Mouse (Mus musculus) kidney, embryonic 16.5 days (tissue): ENCODE data around the gene Clcn7. TPM values are rescaled to one million over a fixed set of nuclear protein-coding genes. Genes with fewer than 3 reads are reported as not detected.
"Not testable (repeated sequence)": the region's sequence is repeated elsewhere in the genome, so short reads cannot be mapped to it uniquely, and the experiment has no call there.

Experiments
- ATAC-seq: fragments of 200-750 bp; cut with Nextera tagmentation; 2 replicates; pipeline ENCODE4 v1.8.0; 2017; ENCODE audit warnings: moderate TSS enrichment; ENCODE audit not compliant: low FRiP score, low TSS enrichment
- H3K27ac ChIP-seq: fragments of 300-500 bp; sonication (generic); 2 replicates; pipeline ENCODE4 v1.5.1; 2014; ENCODE audit warnings: low read length
- H3K27me3 ChIP-seq: fragments of 300-500 bp; sonication (generic); 2 replicates; pipeline ENCODE4 v1.6.1; 2014; ENCODE audit warnings: low read length, control low read depth, mixed read lengths; ENCODE audit not compliant: insufficient read depth
- H3K36me3 ChIP-seq: fragments of 300-500 bp; sonication (generic); 2 replicates; pipeline ENCODE4 v1.6.1; 2014; ENCODE audit warnings: low read length, control low read depth, mixed read lengths; ENCODE audit not compliant: insufficient read depth
- H3K4me1 ChIP-seq: fragments of 300-500 bp; sonication (generic); 2 replicates; pipeline ENCODE4 v1.6.1; 2014; ENCODE audit warnings: low read length, control low read depth, mixed read lengths; ENCODE audit not compliant: insufficient read depth
- H3K4me2 ChIP-seq: fragments of 300-500 bp; sonication (generic); replicated peaks from 2 replicates; pipeline ENCODE4 v1.6.1; 2014; ENCODE audit warnings: low read depth, low read length
- H3K4me3 ChIP-seq: fragments of 300-500 bp; sonication (generic); 2 replicates; pipeline ENCODE4 v1.5.1; 2014; ENCODE audit warnings: mild to moderate bottlenecking, low read length
- H3K9ac ChIP-seq: fragments of 300-500 bp; sonication (generic); replicated peaks from 2 replicates; pipeline ENCODE4 v1.6.1; 2014; ENCODE audit warnings: low read length
- H3K9me3 ChIP-seq: fragments of 300-500 bp; sonication (generic); 2 replicates; pipeline ENCODE4 v1.6.1; 2016; ENCODE audit warnings: low read length, control low read depth
- WGBS: fragments of 180-500 bp; shearing (Covaris S2); extraction: QIAGEN DNeasy Blood & Tissue Kit; methylation state at CpG from one replicate; pipeline ENCODE4 v1.1.7; 2014; 5-methylcytosine and 5-hydroxymethylcytosine counted together
- polyA plus RNA-seq: library from polyadenylated mRNA; unstranded; fragments of >200 nt; fragmentation: Nextera tagmentation; extraction: Ambion mirVana; gene quantifications from 2 replicates; pipeline ENCODE4 v1.2.1, GENCODE M21; 2015

Gene Clcn7
- polyA plus RNA-seq, 1 experiment from 2014 or later, result 23.2 TPM

- Histone ChIP-seq H3K36me3 (no peaks in the 10 kb centered on the region), H3K27me3 (no peaks in the 10 kb centered on the region), H3K4me1 (no peaks in the 10 kb centered on the region), H3K9me3 (no peaks in the 10 kb centered on the region), H3K9ac (no peak overlapping the region), H3K4me2 (no peak overlapping the region), H3K4me3 (no peak overlapping the region), H3K27ac (no peak overlapping the region)
- no peak for ATAC-seq
- WGBS, result 28% methylated on average over 7 of the region's 7 CpGs
Measured at GRCm38 (mm10) chr17:25123979-25124378, 9.2 kb upstream of the Clcn7 start.

DNA sequence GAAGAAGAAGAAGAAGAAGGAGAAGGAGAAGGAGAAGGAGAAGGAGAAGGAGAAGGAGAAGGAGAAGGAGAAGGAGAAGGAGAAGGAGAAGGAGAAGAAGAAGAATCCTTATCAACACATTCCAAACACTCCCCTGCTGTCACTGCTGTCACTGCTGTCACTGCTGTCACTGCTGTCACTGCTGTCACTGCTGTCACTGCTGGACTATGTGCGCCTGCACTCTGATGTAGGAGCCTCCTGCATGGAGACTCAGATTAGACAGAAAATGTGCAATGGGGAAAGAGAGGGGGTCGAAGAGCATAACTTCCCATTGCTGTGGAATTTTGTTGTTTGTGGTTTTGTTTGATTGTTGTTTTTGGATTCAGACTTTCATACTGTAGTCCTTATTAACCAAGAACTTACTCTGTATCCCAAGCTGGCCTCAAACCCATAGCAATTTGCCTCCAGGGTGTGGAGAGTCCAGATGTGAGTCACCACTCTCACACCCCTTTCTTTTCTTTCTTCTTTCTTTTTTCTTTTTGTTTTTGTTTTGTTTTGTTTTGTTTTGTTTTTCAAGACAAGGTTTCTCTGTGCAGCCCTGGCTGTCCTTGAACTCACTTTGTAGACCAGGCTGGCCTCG lies 7.6 kb upstream of the Clcn7 start:
- not testable (repeated sequence) for ATAC-seq, H3K4me2 ChIP-seq, H3K4me1 ChIP-seq, H3K27ac ChIP-seq, H3K27me3 ChIP-seq, H3K36me3 ChIP-seq, H3K4me3 ChIP-seq, H3K9me3 ChIP-seq, H3K9ac ChIP-seq
- 73% methylated on average over 3 of the region's 3 CpGs for WGBS

DNA sequence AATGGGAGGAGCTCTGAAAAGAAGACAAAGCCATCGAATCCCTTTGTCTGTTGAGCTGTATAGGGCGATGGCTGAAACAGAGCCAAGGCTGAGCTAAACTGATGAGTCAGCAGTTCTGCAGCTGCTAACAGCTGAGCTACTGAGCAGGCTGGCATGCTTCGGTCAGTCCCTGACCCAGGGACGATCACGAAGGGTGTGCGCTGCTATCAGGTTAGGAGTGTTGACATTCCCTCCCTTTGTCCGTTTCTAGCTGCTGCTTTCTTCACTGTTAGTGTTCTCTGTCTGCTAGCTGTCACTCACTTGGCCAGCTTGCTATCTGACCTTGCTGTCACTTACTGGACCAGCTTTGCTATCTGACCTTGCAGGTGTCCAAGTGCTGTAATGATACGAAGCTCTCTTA lies 6.1 kb upstream of the Clcn7 start:
- no peaks in the 10 kb centered on the region for H3K36me3 ChIP-seq
- no peaks in the 10 kb centered on the region for H3K27me3 ChIP-seq
- no peak for ATAC-seq
- no peak overlapping the region for H3K9ac ChIP-seq
- no peaks in the 10 kb centered on the region for H3K9me3 ChIP-seq
- H3K4me1 ChIP-seq, result no peaks in the 10 kb centered on the region
- H3K4me2 ChIP-seq, result no peak overlapping the region
- H3K27ac ChIP-seq, result no peak overlapping the region
- WGBS, result 46% methylated on average over 8 of the region's 8 CpGs
- H3K4me3 ChIP-seq, result no peak overlapping the region

DNA sequence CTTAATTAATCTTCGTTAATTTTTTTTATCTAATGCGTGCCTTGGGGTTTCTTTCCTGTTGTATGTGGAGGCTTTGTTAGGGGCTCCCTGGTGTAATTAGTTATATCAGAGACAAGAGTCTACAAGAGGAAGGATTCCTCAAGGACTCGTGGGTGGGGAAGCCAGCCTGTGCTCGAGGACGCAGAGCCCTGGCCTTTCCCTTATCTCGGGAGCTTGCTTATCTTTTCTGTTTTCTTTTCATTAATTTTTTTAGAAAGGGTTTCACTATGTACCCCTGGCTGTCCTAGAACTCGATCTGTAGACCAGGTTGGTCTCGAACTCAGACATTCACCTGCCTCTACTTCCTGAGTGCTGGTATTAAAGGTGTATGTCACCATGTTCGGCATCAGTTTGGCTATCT lies 5.5 kb upstream of the Clcn7 start:
- ATAC-seq, result no peak
- Histone ChIP-seq H3K36me3 (no peaks in the 10 kb centered on the region), H3K9me3 (no peaks in the 10 kb centered on the region), H3K27me3 (no peaks in the 10 kb centered on the region), H3K4me3 (no peak overlapping the region), H3K27ac (no peak overlapping the region), H3K4me1 (no peaks in the 10 kb centered on the region), H3K9ac (no peak overlapping the region), H3K4me2 (no peak overlapping the region)
- WGBS, result 73% methylated on average over 9 of the region's 9 CpGs

DNA sequence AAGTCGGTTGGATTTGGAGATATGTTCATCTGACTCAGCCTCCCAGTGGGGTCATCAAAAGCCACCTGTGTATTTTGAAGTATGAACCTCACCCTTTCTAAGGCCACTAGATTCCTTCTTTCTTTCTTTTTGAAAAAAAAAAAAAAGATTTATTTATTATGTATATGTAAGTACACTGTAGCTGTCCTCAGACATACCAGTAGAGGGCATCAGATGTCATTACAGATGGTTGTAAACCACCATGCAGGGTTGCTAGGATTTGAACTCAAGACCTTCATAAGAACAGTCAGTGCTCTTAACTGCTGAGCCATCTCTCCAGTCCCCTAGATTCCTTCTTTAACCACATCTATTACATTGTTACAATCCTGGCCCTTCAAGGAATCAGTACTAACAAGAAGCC lies 3.1 kb upstream of the Clcn7 start:
- WGBS, result 91% methylated on average over 1 of the region's 1 CpGs
- Histone ChIP-seq H3K4me1 (peaks cover 10% of the 10 kb centered on the region), H3K9ac (no peak overlapping the region), H3K27me3 (no peaks in the 10 kb centered on the region), H3K9me3 (no peaks in the 10 kb centered on the region), H3K4me3 (no peak overlapping the region), H3K27ac (no peak overlapping the region), H3K4me2 (no peak overlapping the region), H3K36me3 (no peaks in the 10 kb centered on the region)
- no peak for ATAC-seq

DNA sequence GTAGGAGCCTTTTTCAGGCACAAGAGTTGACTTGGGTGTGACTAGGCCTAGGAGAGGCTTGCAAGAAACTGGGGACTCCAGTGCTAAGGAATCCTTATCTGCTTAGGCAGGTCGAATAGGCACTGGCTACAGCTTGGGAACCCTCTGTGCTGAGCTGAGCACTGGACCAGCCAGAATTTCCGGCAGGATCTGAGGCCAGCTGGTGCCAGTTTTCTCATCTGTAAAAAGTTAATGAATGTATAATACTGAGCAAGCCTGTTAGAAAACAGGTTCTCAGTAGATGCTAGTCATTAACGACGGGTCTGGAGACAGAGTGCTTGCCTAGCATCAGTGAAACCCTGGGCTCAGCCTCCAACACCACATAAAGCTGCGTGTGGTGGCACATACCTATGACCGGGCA lies 2.4 kb downstream of the Clcn7 start:
- no peak for ATAC-seq
- Histone ChIP-seq H3K27ac (no peak overlapping the region), H3K9ac (no peak overlapping the region), H3K9me3 (no peaks in the 10 kb centered on the region), H3K4me1 (peaks cover 10% of the 10 kb centered on the region), H3K4me2 (no peak overlapping the region), H3K27me3 (no peaks in the 10 kb centered on the region), H3K4me3 (no peak overlapping the region), H3K36me3 (no peaks in the 10 kb centered on the region)
- WGBS, result 82% methylated on average over 6 of the region's 6 CpGs

- no peak for ATAC-seq
- no peak overlapping the region for H3K27ac ChIP-seq
- H3K27me3 ChIP-seq, result no peaks in the 10 kb centered on the region
- 96% methylated on average over 1 of the region's 1 CpGs for WGBS
- H3K9me3 ChIP-seq, result no peaks in the 10 kb centered on the region
- H3K4me3 ChIP-seq, result no peak overlapping the region
- H3K4me2 ChIP-seq, result no peak overlapping the region
- no peaks in the 10 kb centered on the region for H3K36me3 ChIP-seq
- peaks cover 9% of the 10 kb centered on the region for H3K4me1 ChIP-seq
- no peak overlapping the region for H3K9ac ChIP-seq
Measured at GRCm38 (mm10) chr17:25138803-25139202, 5.6 kb downstream of the Clcn7 start.

DNA sequence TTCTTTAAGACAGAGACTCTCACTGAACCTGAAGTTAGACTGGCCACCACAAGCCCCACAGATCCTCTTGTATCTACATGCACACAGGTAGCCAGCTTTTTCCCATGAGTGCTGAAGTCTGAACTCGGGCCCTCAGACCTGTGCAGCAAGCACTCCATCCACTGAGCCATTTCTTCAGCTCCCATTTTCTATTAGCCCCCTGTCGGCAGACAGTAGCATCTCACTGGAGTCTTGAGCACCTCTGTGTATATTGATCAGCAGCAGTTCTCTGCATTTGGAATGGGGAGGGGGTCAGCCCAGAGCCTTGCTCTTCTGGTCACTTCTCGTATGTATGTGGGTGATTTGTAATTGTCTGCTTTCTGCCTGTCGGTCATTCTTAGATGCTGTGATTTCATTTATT lies 6.8 kb downstream of the Clcn7 start:
- no peak overlapping the region for H3K9ac ChIP-seq
- H3K4me1 ChIP-seq, result no peaks in the 10 kb centered on the region
- H3K27me3 ChIP-seq, result no peaks in the 10 kb centered on the region
- no peak overlapping the region for H3K4me2 ChIP-seq
- no peak overlapping the region for H3K4me3 ChIP-seq
- no peaks in the 10 kb centered on the region for H3K9me3 ChIP-seq
- H3K36me3 ChIP-seq, result no peaks in the 10 kb centered on the region
- 74% methylated on average over 4 of the region's 4 CpGs for WGBS
- no peak overlapping the region for H3K27ac ChIP-seq
- ATAC-seq, result no peak

GRCm38 (mm10) chr17:25162161-25162560 lies 29.0 kb downstream of the Clcn7 start, which contains the start of gene Ccdc154:
Gene Ccdc154 (plus strand): TSS chr17:25162461.
- Histone ChIP-seq H3K27ac (no peak within 1 kb of the TSS), H3K36me3 (peaks cover 18% of the 10 kb centered on the region; the same call in 1 of the 2 replicates), H3K9me3 (no peaks in the 10 kb centered on the region), H3K4me3 (no peak within 1 kb of the TSS), H3K27me3 (no peaks in the 10 kb centered on the region), H3K4me2 (no peak within 1 kb of the TSS), H3K4me1 (no peaks in the 10 kb centered on the region), H3K9ac (no peak within 1 kb of the TSS)
- ATAC-seq, result no peak
- WGBS, result 85% methylated on average over 1 of the region's 1 CpGs

DNA sequence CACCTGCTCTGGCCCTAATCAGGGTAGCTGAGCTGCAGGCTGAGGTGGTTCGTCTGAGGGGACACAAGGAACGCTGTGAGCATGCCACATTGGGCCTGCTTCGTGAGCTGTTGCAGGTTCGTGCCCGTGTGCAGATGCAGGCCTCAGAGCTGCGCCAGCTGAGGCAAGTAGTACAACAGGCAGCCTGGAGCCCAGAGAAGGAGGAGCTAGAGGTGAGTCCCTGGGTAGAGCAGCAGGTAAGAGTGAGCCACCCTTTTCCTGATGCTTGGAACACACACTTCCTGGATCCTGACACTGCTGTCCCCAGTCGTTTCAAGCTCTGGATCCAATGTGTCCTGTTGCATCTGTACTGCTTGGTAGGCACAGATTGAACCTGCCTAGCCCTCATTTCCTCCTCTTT lies 30.2 kb downstream of the Clcn7 start:
- H3K36me3 ChIP-seq, result peaks cover 14% of the 10 kb centered on the region; the same call in 1 of the 2 replicates
- no peak overlapping the region for H3K4me3 ChIP-seq
- 77% methylated on average over 7 of the region's 7 CpGs for WGBS
- H3K4me1 ChIP-seq, result no peaks in the 10 kb centered on the region
- no peak overlapping the region for H3K27ac ChIP-seq
- no peaks in the 10 kb centered on the region for H3K9me3 ChIP-seq
- no peak overlapping the region for H3K9ac ChIP-seq
- no peak for ATAC-seq
- H3K27me3 ChIP-seq, result no peaks in the 10 kb centered on the region
- no peak overlapping the region for H3K4me2 ChIP-seq
